ENCODE assay signal across 27 mouse cellular contexts in the genomic region with DNA sequence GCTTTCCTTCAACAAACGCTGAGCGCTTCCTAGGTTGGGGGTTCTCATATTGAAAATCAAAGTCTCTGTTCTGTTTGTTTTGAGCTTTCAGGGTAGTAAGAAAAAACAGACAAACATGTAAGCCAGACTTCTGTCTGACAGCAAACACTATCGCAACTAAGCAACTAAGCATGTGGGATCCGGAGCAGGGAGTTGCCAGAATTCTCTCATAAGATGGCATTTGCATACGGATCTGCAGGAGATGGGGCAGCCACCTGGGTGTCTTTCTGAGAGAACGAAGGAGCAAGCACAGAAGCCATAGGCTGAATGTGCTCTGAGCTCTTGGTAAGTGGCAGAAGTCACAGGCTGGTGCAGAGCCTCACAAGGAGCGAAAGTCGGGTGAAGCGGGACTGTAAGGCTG. TPM values are rescaled to one million over a fixed set of nuclear protein-coding genes. Genes with fewer than 3 reads are reported as not detected.
DNase-seq lines count a peak whose midpoint lies in the region; ATAC-seq and TF ChIP-seq lines count a peak whose summit lies in the region.
"Had no signal": no experiment of that assay in that cellular context is flagged by ENCODE, and none has a peak within 500 bp of the region (broad histone marks: within the 10 kb centered on the region; RNA-seq: fewer than 3 reads in every experiment).

No protein-coding gene starts in this region.

- H3K27ac ChIP-seq in cerebellum, adult 2 months (ENCODE audit: insufficient read depth, low read length), result peak overlapping the region; percentile 32; the same call in 1 of the 2 replicates
- no peak overlapping the region for H3K27ac ChIP-seq in forebrain, embryonic 15.5 days (replicated peaks)
- H3K27ac ChIP-seq in forebrain, embryonic 10.5 days, result no peak overlapping the region
- H3K27ac ChIP-seq in layer of hippocampus, adult 2 months, result peak overlapping the region; percentile 66
- H3K27ac ChIP-seq: embryonic facial prominence, embryonic 13.5 days; hindbrain, embryonic 14.5 days; hindbrain, postnatal 0 days had no signal

- WGBS in cerebellum, adult 2 months, result 77% methylated on average over 9 of the region's 9 CpGs
- WGBS in forebrain, embryonic 15.5 days, result 59% methylated on average over 9 of the region's 9 CpGs
- 82% methylated on average over 9 of the region's 9 CpGs for WGBS in forebrain, embryonic 10.5 days

- no peak overlapping the region for H3K4me2 ChIP-seq in forebrain, embryonic 15.5 days (replicated peaks)
- H3K4me2 ChIP-seq: embryonic facial prominence, embryonic 13.5 days; forebrain, embryonic 13.5 days; heart, embryonic 11.5 days; hindbrain, embryonic 14.5 days had no signal

- H3K9me3 ChIP-seq in forebrain, embryonic 15.5 days, result no peaks in the 10 kb centered on the region
- no peaks in the 10 kb centered on the region for H3K9me3 ChIP-seq in forebrain, embryonic 10.5 days
- H3K9me3 ChIP-seq: embryonic facial prominence, embryonic 10.5 days; embryonic facial prominence, embryonic 13.5 days; forebrain, embryonic 13.5 days had no signal

- no peak for TF ChIP-seq POLR2A in cerebellum, adult 2 months (IDR thresholded peaks at IDR 0.05; ENCODE audit: borderline replicate concordance, insufficient read depth, low read length)

- DNase-seq in cerebellum, adult 2 months, result no peak
- DNase-seq in cerebellum, postnatal 25 days, result no peak
- no peak for DNase-seq in forebrain, embryonic 10.5 days (ENCODE audit: extremely low spot score, low spot score)
- DNase-seq in layer of hippocampus, adult 2 months (ENCODE audit: low spot score in 2 of 2), result no peak
- no peak for DNase-seq in layer of hippocampus, postnatal 25 days (ENCODE audit: extremely low spot score in 1 of 2, low spot score in 1 of 2)
- DNase-seq in brain, adult 2 months (ENCODE audit: low read depth, low spot score), result peak; percentile 48
- no peak for DNase-seq in gastrocnemius, postnatal 10 days
- DNase-seq: adrenal gland, adult 2 months; adrenal gland, postnatal 25 days; cerebellum, adult 11 months; cerebellum, adult 8-10 months; embryo, embryonic 11 days; gastrocnemius, postnatal 36 days; kidney, adult 18-20 months; kidney, adult 9 months had no signal

- no peaks in the 10 kb centered on the region for H3K27me3 ChIP-seq in cerebellum, adult 2 months (ENCODE audit: control insufficient read depth, insufficient read depth, low read length)
- H3K27me3 ChIP-seq in forebrain, embryonic 15.5 days, result peaks cover 22% of the 10 kb centered on the region; the same call in 1 of the 2 replicates
- H3K27me3 ChIP-seq in forebrain, embryonic 10.5 days (ENCODE audit: poor library complexity, severe bottlenecking), result peaks cover 52% of the 10 kb centered on the region

- H3K4me3 ChIP-seq in cerebellum, adult 2 months (replicated peaks; ENCODE audit: insufficient read depth, low read depth, low read length), result no peak overlapping the region
- H3K4me3 ChIP-seq in forebrain, embryonic 15.5 days, result no peak overlapping the region
- no peak overlapping the region for H3K4me3 ChIP-seq in forebrain, embryonic 10.5 days
- H3K4me3 ChIP-seq in layer of hippocampus, adult 2 months, result peak overlapping the region; percentile 3
- H3K4me3 ChIP-seq: embryonic facial prominence, embryonic 10.5 days; embryonic facial prominence, embryonic 13.5 days; erythroblast, embryonic 14.5 days; forebrain, embryonic 13.5 days had no signal

- H3K9ac ChIP-seq in forebrain, embryonic 15.5 days (replicated peaks), result no peak overlapping the region
- H3K9ac ChIP-seq: embryonic facial prominence, embryonic 13.5 days; forebrain, embryonic 13.5 days; hindbrain, embryonic 14.5 days had no signal

- ATAC-seq in forebrain, embryonic 15.5 days (replicated peaks), result 0 out of 2 replicates have a peak, but pooled peaks have one; percentile 26
- ATAC-seq: inflammation-experienced regulatory T-cells, adult 6 months; intestine, embryonic 16.5 days had no signal

- no peaks in the 10 kb centered on the region for H3K36me3 ChIP-seq in forebrain, embryonic 15.5 days
- H3K36me3 ChIP-seq in forebrain, embryonic 10.5 days (replicated peaks), result no peaks in the 10 kb centered on the region
- H3K36me3 ChIP-seq: embryonic facial prominence, embryonic 10.5 days; embryonic facial prominence, embryonic 13.5 days had no signal

- peaks cover 12% of the 10 kb centered on the region for H3K4me1 ChIP-seq in cerebellum, adult 2 months (ENCODE audit: control insufficient read depth, insufficient read depth, low read length)
- H3K4me1 ChIP-seq in forebrain, embryonic 15.5 days, result peaks cover 42% of the 10 kb centered on the region
- H3K4me1 ChIP-seq in forebrain, embryonic 10.5 days, result peaks cover 20% of the 10 kb centered on the region

- TF ChIP-seq CTCF in cerebellum, adult 2 months (IDR thresholded peaks at IDR 0.05; ENCODE audit: borderline replicate concordance, insufficient read depth, low read depth, low read length), result no peak
- TF ChIP-seq CTCF in layer of hippocampus, adult 2 months (conservative IDR thresholded peaks at IDR 0.05), result no peak

RNA-seq across cellular contexts. Expression of gene Tmem117, which starts 22.3 kb away (rescaled TPM):
- 9.1 and 9.3 TPM in 2 replicates for polyA plus RNA-seq in cerebellum, adult 2 months (2012; rRNA removed)
- 2.9 and 4.5 TPM in 2 replicates for polyA plus RNA-seq in forebrain, embryonic 15.5 days (2015; fragmentation: Nextera tagmentation; extraction: Ambion mirVana)
- polyA plus RNA-seq in forebrain, embryonic 10.5 days (2016; fragmentation: Nextera tagmentation; extraction: Ambion mirVana), result 0.70 and 0.74 TPM in 2 replicates
- 1 to 10 TPM; 8.9 to 9.1 TPM for total RNA-seq in layer of hippocampus, adult 2 months (2021)
- total RNA-seq in layer of hippocampus, postnatal 25 days (2021), result 1 to 10 TPM; 8.2 to 8.5 TPM
- 10 to 100 TPM; 30.8 to 31.1 TPM for total RNA-seq in gastrocnemius, postnatal 10 days (2021)
- total RNA-seq: granulocyte monocyte progenitor cell, adult 5-6 weeks; hematopoietic stem cell, adult 5-6 weeks had no signal
- polyA plus RNA-seq: erythroblast, embryonic 14.5 days had no signal

Comparison
In these comparisons a context has a peak if more than half of its experiments do, and no peak if none do; other contexts are left out.
1. H3K27ac ChIP-seq: peak in cerebellum, adult 2 months (single experiment) and layer of hippocampus, adult 2 months (single experiment); none in forebrain, embryonic 15.5 days (single experiment) and forebrain, embryonic 10.5 days (single experiment).